Mouse (Mus musculus) thymus, postnatal 14 days (tissue): ENCODE results near the gene Svop.

ENCODE experiments used
- DNase-seq: peaks from one replicate; pipeline ENCODE4 v3.0.0; 2021

Gene Svop

GRCm38 (mm10) chr5:113993031-113993486 is 98.3 kb downstream of the Svop start:
- DNase-seq = peak; percentile 42

- DNase-seq = peak; percentile 81
These were observed 99.0 kb downstream of the Svop start for GRCm38 (mm10) chr5:113992339-113992831.

GRCm38 (mm10) chr5:113991141-113991540 is 100.2 kb downstream of the Svop start:
- DNase-seq = no peak

GRCm38 (mm10) chr5:113990593-113990992 is 100.8 kb downstream of the Svop start:
- no peak for DNase-seq

GRCm38 (mm10) chr5:113989437-113990024 is 101.8 kb downstream of the Svop start:
- DNase-seq = no peak

- DNase-seq = no peak
These were observed 105.0 kb downstream of the Svop start for GRCm38 (mm10) chr5:113986182-113986961.

GRCm38 (mm10) chr5:113985737-113986136 is 105.6 kb downstream of the Svop start:
- no peak for DNase-seq

GRCm38 (mm10) chr5:113984025-113984740 is 107.2 kb downstream of the Svop start:
- DNase-seq = no peak

- DNase-seq = no peak
These were observed 107.8 kb downstream of the Svop start for GRCm38 (mm10) chr5:113983541-113983940.

GRCm38 (mm10) chr5:113981843-113982242 is 109.5 kb downstream of the Svop start:
- DNase-seq = no peak

- no peak for DNase-seq
These were observed 110.2 kb downstream of the Svop start for GRCm38 (mm10) chr5:113981171-113981570.

- no peak for DNase-seq
These were observed 110.9 kb downstream of the Svop start for GRCm38 (mm10) chr5:113980511-113980910.

GRCm38 (mm10) chr5:113977309-113977708 is 114.1 kb downstream of the Svop start:
- no peak for DNase-seq
